Mouse (Mus musculus): ENCODE data around the gene Tas2r131. TPM values are rescaled to one million over a fixed set of nuclear protein-coding genes. Genes with fewer than 3 reads are reported as not detected.
"Not testable (repeated sequence)": the region's sequence is repeated elsewhere in the genome, so short reads cannot be mapped to it uniquely, and the experiment has no call there.

Gene Tas2r131
- not detected for total RNA-seq (2021)
- long read RNA-seq, experiment 1 = 0 reads
- long read RNA-seq, experiment 2 = 0 reads

DNA sequence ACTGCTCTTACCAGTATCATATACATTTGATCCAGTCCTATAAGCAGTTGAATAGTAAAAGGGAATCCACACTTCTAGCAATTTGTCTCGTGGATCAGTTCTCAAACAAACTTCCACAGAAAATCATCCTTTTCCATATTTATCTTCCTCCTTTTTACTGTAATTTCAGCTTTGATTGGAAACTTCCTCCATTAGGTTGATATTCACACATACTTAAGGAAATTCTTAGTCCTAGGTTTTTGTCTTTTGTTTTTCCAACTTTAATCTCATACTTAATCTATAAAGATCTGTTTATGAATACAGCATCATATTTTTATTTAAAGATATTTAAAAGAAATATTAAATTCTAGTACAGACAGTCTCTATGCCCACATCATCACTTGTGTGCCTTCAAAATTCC lies at the start of gene Tas2r131:
Tas2r131 (minus strand) TSS at position 101 of the 400 bp plus-strand sequence.
- DNase-seq = no peak
- intact Hi-C loops (cut with DNase I) = no loop called here

DNA sequence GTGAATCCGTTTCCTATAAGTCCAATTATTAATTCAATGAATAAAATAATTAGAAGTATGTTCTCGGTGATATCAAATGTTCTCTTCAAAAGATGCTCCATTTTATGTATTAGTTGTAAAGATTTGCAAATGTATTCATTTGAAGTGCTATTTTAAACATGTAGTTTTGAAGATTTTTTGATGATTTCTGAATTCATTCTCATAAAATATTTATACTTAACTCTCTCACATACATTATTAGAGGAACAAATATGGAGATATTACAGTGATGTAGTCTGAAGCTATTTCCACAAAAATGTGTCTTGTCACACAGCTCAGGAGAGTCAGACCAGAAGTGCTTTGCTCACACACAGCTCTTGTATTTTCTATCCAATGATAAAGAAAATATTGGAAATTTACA lies 23.1 kb upstream of the Tas2r131 start, which contains the start of gene Tas2r109:
Tas2r109 (minus strand) TSS at position 101 of the 400 bp plus-strand sequence.
- intact Hi-C loops (cut with DNase I) = no loop called here
- DNase-seq = no peak

- intact Hi-C loops (cut with DNase I) = no loop called here
- DNase-seq = no peak
Measured at GRCm38 (mm10) chr6:132950802-132951201, 6.9 kb downstream of the Tas2r131 start, which contains the start of gene Tas2r129. Gene Tas2r129, plus strand, starts transcription at chr6:132951102.

DNA sequence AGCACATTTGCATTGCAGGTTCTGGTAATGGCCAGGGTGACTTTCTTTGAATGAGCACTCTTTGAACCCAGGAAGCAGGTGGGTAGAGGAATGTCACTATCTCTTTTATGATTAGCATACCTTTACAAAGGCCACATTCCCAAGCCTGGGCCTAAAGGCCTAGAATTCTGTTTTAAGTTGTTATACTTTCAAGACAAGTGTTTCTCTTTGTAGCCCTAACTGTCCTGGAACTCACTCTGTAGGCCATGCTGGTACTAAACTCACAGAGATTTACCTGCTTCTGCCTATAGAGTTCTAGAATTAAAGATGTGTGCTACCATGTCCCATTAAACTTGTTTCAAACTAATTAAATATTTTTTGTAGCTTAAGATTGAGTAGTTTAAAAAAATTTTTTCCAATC lies 16.3 kb downstream of the Tas2r131 start:
- intact Hi-C loops (cut with DNase I); DNase-seq: not testable (repeated sequence)

- intact Hi-C loops (cut with DNase I) = no loop called here
- no peak for DNase-seq
Measured at GRCm38 (mm10) chr6:132909351-132909750, 48.4 kb downstream of the Tas2r131 start, which contains the start of gene Tas2r125. Gene Tas2r125, plus strand, starts transcription at chr6:132909651.

Other genes starting within 250 kb of the Tas2r131 start
- gene Tas2r122, start 246.0 kb downstream of the Tas2r131 start, total RNA-seq (2021) = not detected
- not detected for gene Tas2r115, start 219.9 kb downstream of the Tas2r131 start, total RNA-seq (2021)
- not detected for gene Tas2r124, start 203.2 kb downstream of the Tas2r131 start, total RNA-seq (2021)
- not detected for gene Tas2r102, start 195.8 kb downstream of the Tas2r131 start, total RNA-seq (2021)
- not detected for gene Tas2r136, start 179.8 kb downstream of the Tas2r131 start, total RNA-seq (2021)
- not detected for gene Tas2r117, start 155.1 kb downstream of the Tas2r131 start, total RNA-seq (2021)
- gene Tas2r123, start 110.8 kb downstream of the Tas2r131 start, total RNA-seq (2021) = not detected
- not detected for gene Tas2r116, start 102.5 kb downstream of the Tas2r131 start, total RNA-seq (2021)
- not detected for gene Tas2r110, start 89.9 kb downstream of the Tas2r131 start, total RNA-seq (2021)
- gene Tas2r113, start 64.9 kb downstream of the Tas2r131 start, total RNA-seq (2021) = not detected
- gene Tas2r125, start 48.3 kb downstream of the Tas2r131 start, total RNA-seq (2021) = not detected
- not detected for gene Tas2r129, start 6.8 kb downstream of the Tas2r131 start, total RNA-seq (2021)
- not detected for gene Tas2r109, start 23.0 kb upstream of the Tas2r131 start, total RNA-seq (2021)
- not detected for gene Tas2r103, start 79.2 kb upstream of the Tas2r131 start, total RNA-seq (2021)
- not detected for gene Tas2r140, start 97.9 kb upstream of the Tas2r131 start, total RNA-seq (2021)
- 10 to 100 TPM; 65.5 to 73.3 TPM for gene Smim10l1, start 147.0 kb upstream of the Tas2r131 start, total RNA-seq (2021)